Mouse (Mus musculus) cerebellum, adult 2 months (tissue): Measurements from ENCODE around the gene Phgdh. TPM values are rescaled to one million over a fixed set of nuclear protein-coding genes. Genes with fewer than 3 reads are reported as not detected.

Source experiments
- DNase-seq, 2 experiments: peaks; one replicate each; pipeline ENCODE4 v3.0.0; 2021
- H3K27ac ChIP-seq: fragments of 200-500 bp; 2 replicates; pipeline ENCODE4 v1.5.1; 2012; ENCODE audit warnings: low read length, control low read depth, inconsistent platforms; ENCODE audit not compliant: insufficient read depth
- H3K27me3 ChIP-seq: fragments of 200-500 bp; 2 replicates; pipeline ENCODE4 v1.6.1; 2012; ENCODE audit warnings: inconsistent platforms, mild to moderate bottlenecking, low read length, moderate library complexity; ENCODE audit not compliant: control insufficient read depth, insufficient read depth
- H3K4me1 ChIP-seq: fragments of 200-500 bp; 2 replicates; pipeline ENCODE4 v1.6.1; 2011; ENCODE audit warnings: low read length; ENCODE audit not compliant: control insufficient read depth, insufficient read depth
- H3K4me3 ChIP-seq: fragments of 200-500 bp; replicated peaks from 2 replicates; pipeline ENCODE3; 2011; ENCODE audit warnings: mild to moderate bottlenecking, low read depth, low read length, control low read depth; ENCODE audit not compliant: insufficient read depth
- CTCF ChIP-seq: fragments of 200-500 bp; IDR thresholded peaks from 2 replicates; pipeline ENCODE4 v1.5.1; 2011; ENCODE audit warnings: low read depth, mild to moderate bottlenecking, control low read depth, low read length, moderate library complexity, borderline replicate concordance; ENCODE audit not compliant: insufficient read depth
- POLR2A ChIP-seq: fragments of 200-500 bp; IDR thresholded peaks from 2 replicates; pipeline ENCODE4 v1.6.1; 2011; ENCODE audit warnings: low read length, control low read depth, borderline replicate concordance; ENCODE audit not compliant: insufficient read depth
- WGBS: fragments of 180-500 bp; shearing (Covaris S2); methylation state at CpG from one replicate; pipeline ENCODE4 v1.1.7; 2018; 5-methylcytosine and 5-hydroxymethylcytosine counted together
- polyA plus RNA-seq: library from polyadenylated mRNA; depleted of rRNA; stranded (reverse); fragments of >200 nt; gene quantifications from 2 replicates; pipeline ENCODE4 v1.2.3, GENCODE M21; 2012; rRNA removed

Gene Phgdh
- polyA plus RNA-seq, 1 experiment: 98.0 TPM

GRCm38 (mm10) chr3:98280933-98281678 lies 58.7 kb downstream of the Phgdh start:
- WGBS: 42% methylated on average over 12 of the region's 12 CpGs
- peak; percentile 33 to 39 for DNase-seq
- Histone ChIP-seq H3K4me3 (no peak overlapping the region), H3K4me1 (no peaks in the 10 kb centered on the region), H3K27me3 (no peaks in the 10 kb centered on the region), H3K27ac (no peak overlapping the region)
- TF ChIP-seq CTCF (peak; percentile 87), POLR2A (no peak)

- DNase-seq: no peak
- WGBS: 56% methylated on average over 14 of the region's 14 CpGs
- TF ChIP-seq CTCF (no peak), POLR2A (no peak)
- H3K4me1 ChIP-seq: no peaks in the 10 kb centered on the region
- H3K27me3 ChIP-seq: no peaks in the 10 kb centered on the region
- H3K27ac ChIP-seq: no peak within 1 kb of the TSS
- no peak within 1 kb of the TSS for H3K4me3 ChIP-seq
These were observed 59.4 kb downstream of the Phgdh start, which contains the start of gene Hmgcs2 for GRCm38 (mm10) chr3:98280204-98280932. TSS of gene Hmgcs2 (plus strand) at chr3:98280435.

DNA sequence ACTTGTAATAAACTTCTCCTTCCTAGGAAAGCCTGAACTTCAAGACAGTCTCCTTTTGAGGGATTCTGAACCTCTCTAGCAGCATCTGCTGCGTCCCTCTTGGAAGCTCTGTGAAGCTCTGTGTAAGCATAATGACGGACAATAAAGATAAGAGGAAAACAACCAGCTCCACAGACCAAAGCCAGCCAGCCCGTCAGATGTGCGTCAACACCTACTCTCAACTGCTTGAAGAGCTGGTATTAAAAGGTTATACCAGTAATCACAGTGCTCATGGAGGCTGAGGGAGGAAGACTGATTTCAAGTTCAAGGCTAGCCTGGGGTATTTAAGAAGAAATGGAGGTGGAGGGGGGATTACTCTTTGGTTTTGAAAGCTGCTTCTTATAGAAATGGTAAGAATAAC lies 60.1 kb downstream of the Phgdh start:
- Histone ChIP-seq H3K4me1 (no peaks in the 10 kb centered on the region), H3K27me3 (no peaks in the 10 kb centered on the region), H3K27ac (no peak overlapping the region), H3K4me3 (no peak overlapping the region)
- DNase-seq: no peak
- TF ChIP-seq POLR2A: no peak
- 85% methylated on average over 4 of the region's 4 CpGs for WGBS

DNA sequence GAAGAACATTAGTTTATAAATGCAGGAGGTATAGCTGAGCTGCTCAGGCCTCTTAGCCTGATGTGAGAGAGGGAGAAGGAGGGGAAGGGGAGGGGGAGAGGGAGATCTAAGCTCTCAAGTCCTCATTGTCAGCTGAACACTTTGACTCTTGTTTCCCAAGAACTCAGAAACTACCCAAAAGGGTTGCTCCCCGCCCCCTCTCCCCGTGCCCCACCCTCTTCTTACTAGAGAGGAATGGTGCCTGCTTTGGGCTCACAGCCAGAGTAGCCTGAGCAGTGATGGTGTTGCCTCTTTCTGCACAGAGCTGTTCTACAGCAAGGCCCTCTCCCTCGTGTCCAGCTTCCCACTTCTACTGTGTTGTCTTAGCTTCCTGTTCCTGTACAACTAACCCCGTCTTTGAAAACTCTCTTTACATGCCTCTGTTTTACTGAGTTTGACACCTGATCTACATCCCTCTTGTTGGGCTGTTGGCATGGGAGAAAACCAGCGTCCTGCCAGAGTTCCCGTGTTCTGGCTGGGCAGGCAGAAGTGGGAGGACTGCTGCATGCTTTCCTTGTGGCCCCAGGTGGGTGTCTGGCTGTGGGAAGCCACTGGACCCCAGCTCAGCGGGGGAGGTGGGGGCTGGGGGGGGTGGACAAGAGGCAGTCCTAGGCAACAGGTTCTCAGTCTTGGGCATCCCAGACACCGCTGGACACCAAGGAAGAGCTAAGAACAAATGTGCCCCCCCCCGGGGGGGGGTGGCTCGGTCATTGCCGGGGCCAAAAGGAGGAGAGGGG lies 66.0 kb downstream of the Phgdh start:
- H3K27me3 ChIP-seq: no peaks in the 10 kb centered on the region
- H3K4me3 ChIP-seq: no peak overlapping the region
- no peak for TF ChIP-seq POLR2A
- TF ChIP-seq CTCF: no peak
- H3K4me1 ChIP-seq: no peaks in the 10 kb centered on the region
- 44% methylated on average over 11 of the region's 11 CpGs for WGBS
- H3K27ac ChIP-seq: no peak overlapping the region
- no peak for DNase-seq

GRCm38 (mm10) chr3:98267249-98267651 lies 72.5 kb downstream of the Phgdh start:
- Histone ChIP-seq H3K4me3 (no peak overlapping the region), H3K27ac (no peak overlapping the region), H3K4me1 (no peaks in the 10 kb centered on the region; the same call in 1 of the 2 replicates), H3K27me3 (no peaks in the 10 kb centered on the region)
- WGBS: 20% methylated on average over 6 of the region's 6 CpGs
- TF ChIP-seq POLR2A: no peak
- TF ChIP-seq CTCF: no peak
- DNase-seq: no peak

Other genes with a start within 250 kb of the Phgdh start
- not detected in 2 replicates for gene Adam30, start 179.4 kb downstream of the Phgdh start, polyA plus RNA-seq
- not detected in 2 replicates for gene Reg4, start 117.8 kb downstream of the Phgdh start, polyA plus RNA-seq
- gene Hmgcs2, start 59.6 kb downstream of the Phgdh start, polyA plus RNA-seq: 2.1 and 3.3 TPM in 2 replicates
- 7.7 and 8.1 TPM in 2 replicates for gene Zfp697, start 42.5 kb upstream of the Phgdh start, polyA plus RNA-seq
- not detected in 2 replicates for gene Gm4450, start 117.1 kb upstream of the Phgdh start, polyA plus RNA-seq
- gene Hsd3b4, start 170.5 kb upstream of the Phgdh start, polyA plus RNA-seq: not detected in 2 replicates
- not detected in 2 replicates for gene Gm10681, start 248.8 kb upstream of the Phgdh start, polyA plus RNA-seq